Mouse (Mus musculus) forebrain, embryonic 12.5 days (tissue): ENCODE measurements around the gene Zfp985. TPM values are rescaled to one million over a fixed set of nuclear protein-coding genes. Genes with fewer than 3 reads are reported as not detected.

Source experiments
- polyA plus RNA-seq: library from polyadenylated mRNA; unstranded; fragments of >200 nt; fragmentation: Nextera tagmentation; extraction: Ambion mirVana; gene quantifications from 2 replicates; pipeline ENCODE4 v1.2.1, GENCODE M21; 2016

Zfp985 gene
- polyA plus RNA-seq, 1 experiment from 2014 or later, result 0.09 TPM

Other genes starting within 250 kb of the Zfp985 start
- gene Zfp988, start 247.6 kb upstream of the Zfp985 start, polyA plus RNA-seq, result 0.19 TPM in 1 of 2 replicates, not detected in the other
- not detected in 2 replicates for gene Zfp978, start 192.0 kb upstream of the Zfp985 start, polyA plus RNA-seq
- gene Zfp982, start 60.9 kb upstream of the Zfp985 start, polyA plus RNA-seq, result 4.5 and 5.5 TPM in 2 replicates
- 0.26 and 0.46 TPM in 2 replicates for gene Gm16503, start 13.1 kb upstream of the Zfp985 start, polyA plus RNA-seq
- 1.7 and 2.1 TPM in 2 replicates for gene Zfp979, start 89.2 kb downstream of the Zfp985 start, polyA plus RNA-seq
- not detected in 2 replicates for gene Zfp534, start 149.3 kb downstream of the Zfp985 start, polyA plus RNA-seq